ENCODE assay signal across 8 mouse cellular contexts in genomic region chr10:123342591-123343236, GRCm38 (mm10).
DNase-seq lines count a peak whose midpoint lies in the region; ATAC-seq lines count a peak whose summit lies in the region.

No protein-coding gene starts in this region.

- peak; percentile 61 to 69 for DNase-seq in cerebellum, postnatal 14 days
- DNase-seq in cerebellum, adult 11 months: no peak
- DNase-seq in ovary, postnatal 36 days (ENCODE audit: low spot score): peak; percentile 6
- DNase-seq in ovary, adult 18-20 months (ENCODE audit: low spot score): no peak
- peak; percentile 31 to 65 for DNase-seq in frontal cortex, postnatal 36 days (ENCODE audit: low spot score in 2 of 2)
- peak; percentile 44 to 46 for DNase-seq in left cerebral cortex, postnatal 36 days (ENCODE audit: low spot score in 2 of 2)
- DNase-seq in right cerebral cortex, postnatal 36 days (ENCODE audit: low spot score in 2 of 2): peak; percentile 17 to 24

- ATAC-seq in megakaryocyte progenitor cell, adult 5-6 weeks (replicated peaks; ENCODE audit: poor library complexity): no peak

- intact Hi-C loops in left cerebral cortex, postnatal 36 days (cut with DNase I): no loop called here

Comparison
In these comparisons a context has a peak if more than half of its experiments do, and no peak if none do; other contexts are left out.
1. DNase-seq: peak in cerebellum, postnatal 14 days (2 of 2), ovary, postnatal 36 days (single experiment), frontal cortex, postnatal 36 days (2 of 2), left cerebral cortex, postnatal 36 days (2 of 2) and right cerebral cortex, postnatal 36 days (2 of 2); none in cerebellum, adult 11 months (single experiment) and ovary, adult 18-20 months (single experiment).